Mouse (Mus musculus): ENCODE data around the gene Kcnh1.

GRCm38 (mm10) chr1:192293391-192293790, 102.8 kb downstream of the Kcnh1 start:
- TF ChIP-seq KAT2A (IDR thresholded peaks at IDR 0.05; ENCODE audit: insufficient replicate concordance, low read length) (no peak), CTCF (conservative IDR thresholded peaks at IDR 0.05 in 1 of 2, IDR thresholded peaks at IDR 0.05 in 1 of 2; ENCODE audit: low read depth in 2 of 2, low read length in 2 of 2) (no peak), ELF1 (IDR thresholded peaks at IDR 0.05; ENCODE audit: low read depth, low read length) (no peak), POLR2A (IDR thresholded peaks at IDR 0.05; ENCODE audit: low read depth, low read length) (no peak), RAD21 (IDR thresholded peaks at IDR 0.05; ENCODE audit: low read depth, low read length) (no peak), ZKSCAN1 (IDR thresholded peaks at IDR 0.05; ENCODE audit: borderline replicate concordance, low read depth, low read length) (no peak), TBP (conservative IDR thresholded peaks at IDR 0.05; ENCODE audit: low read depth, low read length) (no peak), MYC (IDR thresholded peaks at IDR 0.05; ENCODE audit: low read depth, low read length) (no peak), HCFC1 (IDR thresholded peaks at IDR 0.05; ENCODE audit: low read depth, low read length) (no peak), EP300 (IDR thresholded peaks at IDR 0.05; ENCODE audit: low read length) (no peak), ZMIZ1 (IDR thresholded peaks at IDR 0.05; ENCODE audit: low read depth, low read length) (no peak), ZNF384 (IDR thresholded peaks at IDR 0.05; ENCODE audit: low read depth, low read length) (no peak), MXI1 (IDR thresholded peaks at IDR 0.05; ENCODE audit: low read depth, low read length) (no peak), MEF2A (IDR thresholded peaks at IDR 0.05; ENCODE audit: borderline replicate concordance, low read depth, low read length) (no peak)

All from CH12.LX (cell line).